Mouse (Mus musculus) inflammation-experienced regulatory T-cells, adult 6 months (primary cell): Measurements from ENCODE around the gene Hmx3. TPM values are rescaled to one million over a fixed set of nuclear protein-coding genes. Genes with fewer than 3 reads are reported as not detected.

Experiments used
- ATAC-seq: one replicate; pipeline ENCODE4 v1.8.0; 2017
- polyA plus RNA-seq, 3 experiments: library from polyadenylated mRNA; unstranded; fragments of 100-300 nt; shearing (Covaris generic); gene quantifications; one replicate each; pipeline ENCODE4 v1.2.1; 2017

The Hmx3 gene
- not detected for polyA plus RNA-seq

DNA sequence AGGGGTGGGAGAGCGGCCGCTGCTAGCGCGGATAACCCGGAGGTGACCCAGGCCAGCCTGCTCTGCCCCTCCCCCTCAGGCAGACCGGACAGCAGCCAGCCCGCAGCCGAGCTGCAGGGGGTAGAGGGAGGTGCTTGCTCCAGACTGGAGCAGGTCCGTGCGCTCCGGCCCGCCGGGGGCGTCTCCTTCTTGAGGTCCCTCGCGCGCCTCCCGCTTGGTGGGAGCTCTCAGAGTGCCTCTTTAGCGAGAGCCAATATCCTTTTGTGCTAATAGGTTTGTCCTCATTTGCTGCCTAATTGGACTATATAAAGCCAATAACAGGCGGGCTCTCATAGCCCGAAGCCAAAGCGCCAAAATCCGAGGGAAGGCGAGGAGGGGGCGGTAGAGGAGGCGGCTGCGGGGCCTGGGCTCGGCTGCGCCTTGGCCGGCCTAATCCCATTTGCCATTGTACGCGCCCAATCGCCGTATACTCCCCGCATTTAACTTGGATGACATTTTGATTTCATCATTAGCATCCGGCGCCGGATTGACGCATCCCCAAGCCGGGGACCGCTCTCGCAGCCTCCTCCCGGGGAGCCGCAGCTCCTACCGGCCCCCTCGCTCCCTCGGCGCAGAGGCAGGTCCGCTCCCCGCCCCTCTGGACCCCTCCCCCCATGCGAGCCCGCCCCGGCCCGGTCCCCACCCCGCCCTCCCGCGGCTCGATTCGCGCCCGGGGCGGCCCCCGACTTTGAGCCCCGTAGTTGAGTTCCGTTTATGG is at the start of gene Hmx3:
Gene Hmx3, plus strand, starts transcription at position 753 of the 757 bp plus-strand sequence.
- ATAC-seq: peak; percentile 22

DNA sequence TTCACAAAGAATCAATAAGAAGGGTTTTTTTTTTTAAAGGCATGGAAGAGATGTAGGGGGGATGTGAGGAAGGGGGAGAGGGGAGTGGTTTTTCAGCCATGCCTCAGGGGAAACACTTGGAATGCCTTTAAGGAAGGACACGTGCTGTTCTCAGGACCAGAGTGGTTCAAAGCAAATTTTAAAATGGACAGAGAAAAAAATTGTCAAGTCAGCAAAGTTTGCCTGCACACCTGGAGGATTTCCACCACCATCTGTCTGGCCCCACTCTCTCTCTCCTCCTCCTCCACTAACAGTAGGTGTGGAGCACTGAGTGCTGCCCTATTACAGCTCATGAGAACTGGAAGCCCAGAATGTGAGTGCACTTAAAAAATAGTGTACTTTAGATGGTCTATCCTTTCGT is 38.9 kb upstream of the Hmx3 start:
- ATAC-seq: no peak

DNA sequence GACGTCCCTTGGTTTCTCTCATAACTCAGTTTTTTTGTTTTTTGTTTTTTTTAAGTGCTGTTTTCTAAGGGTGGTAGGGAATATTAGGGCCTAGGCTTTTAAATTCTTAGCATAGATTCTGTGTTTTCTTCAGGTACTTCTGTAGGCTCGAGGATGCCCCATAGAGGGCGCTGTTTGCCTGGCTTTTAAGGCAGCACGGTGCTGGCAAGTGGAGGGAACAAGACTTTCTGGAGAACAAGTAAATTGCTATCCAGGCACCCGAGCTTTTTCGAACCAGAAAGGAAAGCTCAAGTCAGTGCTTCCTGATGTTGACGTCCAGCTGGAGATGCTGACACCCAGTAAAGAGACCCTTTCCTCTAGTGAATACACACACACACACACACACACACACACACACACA is 2.7 kb upstream of the Hmx3 start:
- peak; percentile 61 for ATAC-seq

DNA sequence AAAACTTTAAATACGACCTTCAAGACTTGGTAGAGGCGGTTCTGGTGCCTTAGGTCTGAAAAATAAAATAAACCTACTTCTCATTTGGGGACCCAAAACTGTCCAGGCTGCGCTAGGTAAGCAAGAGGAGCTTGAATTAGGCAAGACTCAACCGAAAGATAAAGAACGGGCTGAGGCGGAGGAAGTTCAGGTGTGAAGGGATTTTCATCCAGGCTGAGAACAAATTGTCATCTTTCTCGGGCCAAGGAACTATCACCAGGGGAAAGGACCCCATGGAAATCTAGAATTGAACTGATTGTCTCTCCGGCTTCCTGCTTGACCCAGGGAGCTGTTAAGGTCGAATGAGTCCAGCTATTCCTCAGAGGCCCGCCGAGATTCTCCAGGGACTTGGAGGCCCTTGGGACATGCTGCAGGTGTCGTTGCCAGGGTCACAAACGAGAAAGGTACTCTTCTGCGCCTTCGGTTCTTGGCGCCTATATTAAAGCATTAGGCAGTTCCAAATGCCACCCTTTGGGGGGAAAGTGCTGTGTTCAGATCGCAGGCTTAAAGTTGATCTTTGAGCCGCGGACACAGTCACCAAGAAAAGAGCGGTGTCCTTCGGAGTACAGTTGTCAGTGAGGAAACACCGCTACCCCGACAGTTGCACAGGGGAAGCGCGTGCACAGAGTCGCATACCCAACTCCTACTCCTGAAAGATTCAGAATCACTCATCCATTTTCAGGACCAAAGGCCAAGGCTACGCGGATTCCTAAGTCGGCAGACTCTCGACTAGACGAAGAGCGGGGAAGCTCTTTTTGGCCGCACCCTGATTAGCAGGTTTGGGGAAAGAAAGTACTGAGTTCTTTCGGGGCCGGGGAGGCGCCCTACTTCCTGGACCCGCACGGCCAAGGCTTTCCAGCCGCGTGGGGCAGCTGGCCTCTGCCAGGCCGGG is 1.2 kb upstream of the Hmx3 start:
- no peak for ATAC-seq

DNA sequence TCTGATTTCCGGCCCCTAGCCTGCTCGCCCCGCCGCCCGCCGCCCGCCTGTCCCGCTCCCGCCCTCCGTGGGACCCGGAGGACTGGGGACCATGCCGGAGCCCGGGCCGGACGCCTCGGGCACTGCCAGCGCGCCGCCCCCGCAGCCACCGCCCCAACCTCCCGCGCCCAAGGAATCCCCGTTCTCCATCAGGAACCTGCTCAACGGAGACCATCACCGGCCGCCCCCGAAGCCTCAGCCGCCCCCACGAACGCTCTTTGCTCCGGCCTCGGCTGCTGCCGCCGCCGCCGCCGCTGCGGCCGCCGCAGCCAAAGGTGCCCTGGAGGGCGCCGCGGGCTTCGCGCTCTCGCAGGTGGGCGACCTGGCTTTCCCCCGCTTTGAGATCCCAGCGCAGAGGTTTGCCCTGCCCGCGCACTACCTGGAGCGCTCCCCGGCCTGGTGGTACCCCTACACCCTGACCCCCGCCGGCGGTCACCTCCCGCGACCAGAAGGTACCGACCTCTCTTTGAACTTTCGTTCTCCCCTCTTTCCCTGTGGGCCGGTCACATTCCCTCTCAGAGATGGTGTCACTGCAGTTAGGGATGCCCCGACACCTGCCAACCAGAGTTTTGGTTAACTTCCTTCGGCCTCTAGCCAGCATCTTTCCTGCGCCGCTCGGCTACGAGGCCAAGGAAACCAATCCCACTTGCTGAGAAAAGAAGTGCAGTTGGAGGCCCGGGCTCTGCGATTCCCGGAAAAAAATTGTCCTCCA is 380 bp downstream of the Hmx3 start:
- ATAC-seq: peak; percentile 27

DNA sequence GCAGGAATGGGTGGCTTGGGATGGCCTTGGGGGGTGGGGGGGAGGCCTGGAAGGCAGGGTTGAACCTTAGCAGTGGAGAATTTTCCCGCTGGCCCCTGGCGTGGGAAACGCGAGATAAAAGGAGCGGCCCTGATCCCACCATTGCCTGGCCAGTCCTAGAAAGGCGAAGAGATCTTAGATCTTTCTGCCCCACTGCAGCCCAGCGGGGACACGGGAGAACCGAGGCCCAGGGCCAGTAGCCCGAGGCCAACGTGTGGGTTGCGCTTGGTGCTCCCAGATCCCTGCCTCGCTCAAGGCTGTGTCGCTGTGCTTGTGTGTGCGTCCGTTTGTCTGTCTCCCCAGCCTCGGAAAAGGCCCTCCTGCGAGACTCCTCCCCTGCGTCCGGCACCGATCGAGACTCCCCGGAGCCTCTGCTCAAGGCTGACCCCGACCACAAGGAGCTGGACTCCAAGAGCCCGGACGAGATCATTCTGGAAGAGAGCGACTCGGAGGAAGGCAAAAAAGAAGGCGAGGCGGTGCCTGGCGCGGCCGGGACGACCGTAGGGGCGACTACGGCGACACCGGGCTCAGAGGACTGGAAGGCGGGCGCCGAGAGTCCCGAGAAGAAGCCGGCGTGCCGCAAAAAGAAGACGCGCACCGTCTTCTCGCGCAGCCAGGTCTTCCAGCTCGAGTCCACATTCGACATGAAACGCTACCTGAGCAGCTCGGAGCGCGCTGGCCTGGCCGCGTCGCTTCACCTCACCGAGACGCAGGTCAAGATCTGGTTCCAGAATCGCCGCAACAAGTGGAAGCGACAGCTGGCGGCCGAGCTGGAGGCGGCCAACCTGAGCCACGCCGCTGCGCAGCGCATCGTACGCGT is 1.2 kb downstream of the Hmx3 start:
- ATAC-seq: no peak

DNA sequence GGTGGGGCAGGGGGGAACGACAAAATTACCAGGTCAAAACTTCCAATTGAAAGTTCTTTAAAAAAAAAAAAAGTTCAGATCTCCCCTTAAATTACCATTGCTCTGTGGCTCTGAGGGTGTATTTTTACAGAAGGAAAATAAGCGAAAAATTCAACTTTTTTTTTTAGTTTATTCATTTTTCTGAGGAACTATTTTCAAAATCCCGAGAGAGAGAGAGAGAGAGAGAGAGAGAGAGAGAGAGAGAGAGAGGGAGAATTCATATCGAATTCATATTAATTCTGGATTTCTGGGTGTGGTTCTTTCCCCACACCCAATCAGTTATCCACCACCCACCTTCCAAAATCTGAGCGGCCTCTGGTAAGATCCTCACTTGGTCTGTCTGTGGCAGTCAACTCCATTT is 2.2 kb downstream of the Hmx3 start:
- ATAC-seq: no peak

DNA sequence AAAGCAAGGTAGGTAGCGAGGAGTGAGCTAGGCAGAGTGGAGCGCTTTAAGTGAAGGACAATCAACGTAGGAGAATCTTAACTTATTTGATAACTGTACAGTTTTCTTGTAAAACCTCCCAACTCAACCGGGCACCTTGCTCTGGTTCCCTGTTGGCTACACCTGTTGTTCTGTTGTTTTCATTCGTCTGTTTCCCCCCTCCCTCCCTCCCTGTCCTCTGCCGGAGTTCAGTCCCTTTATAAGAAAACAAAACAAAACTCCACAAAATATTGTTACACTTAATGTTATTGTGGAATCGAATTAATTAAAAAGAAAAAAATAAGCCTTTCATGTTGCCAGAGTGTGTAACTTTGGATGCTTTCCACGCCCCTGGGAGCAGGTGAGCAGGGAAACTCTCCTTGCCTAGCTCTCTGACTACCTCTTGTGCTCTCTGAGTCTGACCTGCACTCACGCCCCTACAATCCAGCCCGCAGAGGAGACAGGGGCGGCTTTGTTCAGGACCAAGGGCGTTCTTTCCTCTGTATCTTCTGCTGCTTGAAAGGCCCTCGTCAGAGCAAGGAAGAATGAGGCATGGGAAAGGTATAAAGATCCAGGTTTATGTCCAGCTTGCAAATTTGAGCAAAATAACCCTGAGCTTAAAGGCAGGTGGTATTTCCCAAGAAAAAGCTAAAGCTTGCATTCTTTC is 3.2 kb downstream of the Hmx3 start:
- ATAC-seq: no peak

DNA sequence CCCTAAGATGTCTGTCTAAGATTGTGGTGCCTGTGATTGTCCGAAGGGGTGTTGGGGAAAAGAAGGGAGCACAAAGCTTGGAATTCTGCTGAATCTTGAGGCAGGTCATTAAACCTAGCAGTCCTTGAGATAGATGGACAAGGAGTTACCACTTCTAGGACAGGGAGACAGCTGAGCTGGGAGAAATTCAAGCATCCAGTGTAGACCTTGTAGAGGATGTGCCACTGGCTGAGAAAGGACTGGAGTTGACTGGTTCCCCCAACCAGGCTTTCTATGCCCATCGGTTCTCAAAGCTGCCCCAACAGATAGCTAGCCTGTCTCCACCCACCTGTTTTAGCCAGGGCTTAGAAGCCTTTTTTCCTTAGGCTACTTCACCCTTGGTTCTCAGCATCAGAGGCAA is 3.8 kb downstream of the Hmx3 start:
- ATAC-seq: no peak

DNA sequence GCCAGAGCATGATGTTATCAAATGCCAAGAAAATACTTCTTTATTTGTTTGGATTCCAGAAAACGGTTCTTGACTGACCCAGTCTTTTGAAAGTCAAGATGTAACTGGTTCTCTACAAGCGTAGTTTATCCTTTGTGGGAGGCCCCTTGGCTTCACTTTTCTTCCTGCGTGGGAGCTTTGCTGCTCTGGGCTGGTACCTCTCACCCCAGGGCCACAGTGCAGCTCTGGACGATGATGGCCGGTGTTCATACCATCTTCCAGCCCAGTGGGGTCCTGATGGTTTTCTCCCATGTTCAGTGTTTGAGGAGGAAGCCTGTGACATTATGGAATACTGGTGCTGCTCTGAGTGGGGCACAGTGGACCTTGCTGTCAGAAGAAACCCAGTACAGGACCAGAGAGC is 4.8 kb downstream of the Hmx3 start:
- no peak for ATAC-seq

DNA sequence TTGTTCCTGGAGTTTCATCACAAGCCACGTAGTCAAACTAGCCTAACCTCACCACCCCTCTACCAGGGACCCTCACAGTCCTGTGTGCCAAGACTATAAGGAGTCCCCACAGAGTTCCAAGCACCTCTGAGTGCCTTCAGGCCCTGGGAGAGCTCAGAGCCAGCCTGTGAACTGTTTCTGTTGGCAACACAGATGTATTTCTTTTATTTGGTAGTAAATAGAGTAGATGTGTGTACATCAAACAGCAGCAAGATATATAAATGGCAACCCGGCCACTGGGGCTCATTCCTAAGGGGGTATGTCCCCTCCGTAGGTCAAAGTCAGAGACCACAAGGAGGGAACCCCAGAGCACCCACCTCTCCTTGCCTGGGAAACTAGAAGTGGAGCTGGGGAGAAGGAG is 5.8 kb downstream of the Hmx3 start, which contains the start of gene Hmx2:
Gene Hmx2, plus strand, starts transcription at position 301 of the 400 bp plus-strand sequence.
- ATAC-seq: no peak

DNA sequence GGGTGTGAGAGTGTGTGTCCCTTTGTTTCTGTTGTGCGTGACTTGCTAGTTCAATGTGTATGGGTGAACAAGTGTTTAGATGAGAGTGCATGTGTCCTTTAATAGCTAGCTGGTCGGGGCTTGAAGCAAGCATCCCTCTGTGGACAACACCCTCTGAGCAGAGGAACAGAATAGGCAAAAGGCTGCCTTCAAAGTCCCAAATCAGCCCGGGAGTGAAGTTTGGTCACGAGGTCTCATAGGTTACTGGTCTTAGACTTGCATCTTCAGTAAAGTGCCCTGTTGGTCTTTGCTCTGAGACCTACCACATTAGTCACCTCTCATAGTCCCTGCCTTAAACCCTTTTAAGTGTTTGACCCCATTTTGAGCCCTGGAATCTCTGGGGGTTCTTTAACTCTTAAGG is 8.8 kb downstream of the Hmx3 start:
- no peak for ATAC-seq

DNA sequence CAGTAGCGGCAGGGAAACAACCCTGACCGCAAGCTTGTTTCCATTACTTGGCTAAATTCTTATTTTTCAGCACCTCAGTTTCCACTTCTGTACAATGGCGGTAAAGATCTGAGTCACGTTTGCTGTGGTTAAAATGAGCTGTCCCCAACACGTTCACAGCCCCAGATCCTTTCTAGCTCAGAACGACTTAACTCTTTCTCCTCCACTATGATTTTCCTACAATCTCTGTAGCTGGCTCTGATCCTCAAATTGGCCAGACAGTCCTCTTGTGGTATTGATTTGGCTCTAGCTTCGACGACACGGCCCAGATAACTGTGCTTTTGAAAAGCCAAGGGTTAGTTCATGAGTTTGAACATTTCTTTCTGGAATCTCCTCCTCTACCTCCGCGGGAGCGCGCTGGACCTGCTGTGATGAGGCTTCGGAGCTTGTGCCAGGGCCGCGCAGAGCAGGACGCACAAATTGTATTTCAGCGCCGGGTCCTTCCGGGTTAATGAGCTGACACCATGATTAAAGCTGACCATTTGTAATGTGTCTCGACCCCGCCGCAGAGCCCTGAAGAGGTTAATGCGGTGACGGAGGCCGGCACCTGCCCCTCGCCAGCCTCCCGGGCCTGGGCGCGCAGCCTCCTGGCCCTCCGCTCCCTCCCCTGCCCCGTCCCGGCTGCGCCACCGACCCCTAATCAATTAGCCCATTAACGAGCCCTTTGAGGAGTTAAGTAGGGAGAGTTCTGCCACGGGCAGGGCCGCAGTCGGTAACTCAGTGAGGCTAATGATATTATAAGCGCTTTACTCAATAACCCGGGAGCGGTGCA is 9.5 kb downstream of the Hmx3 start:
- ATAC-seq: no peak

DNA sequence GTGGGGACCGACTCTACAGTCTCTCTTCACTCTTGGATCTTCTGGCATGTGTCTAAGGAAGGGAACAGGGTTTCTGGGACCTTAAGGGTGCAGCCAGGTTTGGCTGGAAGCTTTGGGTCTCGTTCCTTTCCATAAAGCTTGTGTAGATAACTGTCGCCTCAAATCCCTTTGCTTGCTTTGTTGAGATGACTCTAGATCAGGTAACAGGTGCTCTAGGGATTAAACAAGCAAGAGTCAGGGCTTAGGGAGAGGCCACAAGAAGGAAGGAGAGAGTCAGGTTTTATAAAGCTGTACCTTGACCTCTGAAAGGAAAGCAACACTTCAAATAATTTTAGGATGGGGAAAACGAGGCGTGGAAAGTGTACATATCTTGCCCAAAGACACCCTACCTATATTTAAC is 10.1 kb downstream of the Hmx3 start:
- no peak for ATAC-seq

DNA sequence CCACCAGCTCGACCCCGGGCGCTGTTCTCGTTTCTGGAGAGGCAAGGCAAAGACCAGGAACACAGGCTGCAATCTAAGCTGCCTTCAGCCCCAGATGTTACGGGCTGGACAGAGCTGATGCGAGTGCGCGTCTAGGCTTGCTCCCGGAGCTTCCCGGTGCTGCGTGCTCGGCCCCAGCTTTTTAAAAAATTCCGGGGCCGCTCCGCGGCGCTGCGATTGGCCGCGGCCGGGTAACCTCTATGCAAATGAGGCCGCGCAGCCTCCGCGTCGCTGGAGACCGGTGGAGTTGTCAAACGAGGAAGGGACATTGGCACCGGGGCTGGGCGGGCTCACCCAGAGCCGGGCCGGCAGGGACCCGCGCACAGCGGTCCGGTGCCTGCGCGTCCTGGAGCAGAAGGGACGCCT is 11.1 kb downstream of the Hmx3 start:
- peak; percentile 39 for ATAC-seq

DNA sequence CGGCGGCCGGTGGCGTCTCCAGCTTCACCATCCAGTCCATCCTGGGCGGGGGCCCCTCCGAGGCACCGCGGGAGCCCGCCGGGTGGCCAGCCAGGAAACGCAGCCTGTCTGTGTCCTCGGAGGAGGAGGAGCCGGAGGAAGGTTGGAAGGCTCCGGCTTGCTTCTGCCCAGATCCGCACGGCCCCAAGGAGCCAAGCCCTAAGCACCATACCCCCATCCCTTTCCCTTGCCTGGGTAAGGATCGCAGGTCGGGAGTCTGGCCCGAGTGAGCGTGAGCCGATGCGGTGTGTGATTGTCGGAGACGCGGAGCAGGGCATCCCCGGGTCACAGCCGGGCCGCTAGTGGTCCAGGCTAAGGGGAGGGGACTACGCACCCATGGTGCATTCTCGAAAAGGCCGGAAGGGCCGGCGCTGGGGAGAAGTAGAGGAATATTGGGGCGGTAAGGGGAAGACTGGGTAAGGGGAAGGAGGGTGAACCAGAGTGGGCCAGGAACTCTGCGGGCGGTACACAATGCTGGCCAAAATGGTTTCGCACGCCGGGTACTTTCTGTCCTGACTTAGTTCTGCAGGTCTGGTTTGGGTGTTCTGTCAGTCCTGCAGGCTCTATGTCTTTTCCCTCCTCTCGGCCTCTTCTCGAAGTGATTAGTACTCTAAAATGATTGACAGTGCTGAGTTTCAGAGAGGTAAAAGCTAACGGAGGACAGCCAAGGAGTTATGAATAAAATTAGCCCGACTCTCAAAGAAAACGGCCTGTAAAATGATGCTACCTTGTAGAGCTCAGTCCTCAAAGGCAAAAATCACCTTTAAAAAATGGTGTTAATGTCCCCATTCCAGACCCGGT is 11.9 kb downstream of the Hmx3 start:
- ATAC-seq: no peak

DNA sequence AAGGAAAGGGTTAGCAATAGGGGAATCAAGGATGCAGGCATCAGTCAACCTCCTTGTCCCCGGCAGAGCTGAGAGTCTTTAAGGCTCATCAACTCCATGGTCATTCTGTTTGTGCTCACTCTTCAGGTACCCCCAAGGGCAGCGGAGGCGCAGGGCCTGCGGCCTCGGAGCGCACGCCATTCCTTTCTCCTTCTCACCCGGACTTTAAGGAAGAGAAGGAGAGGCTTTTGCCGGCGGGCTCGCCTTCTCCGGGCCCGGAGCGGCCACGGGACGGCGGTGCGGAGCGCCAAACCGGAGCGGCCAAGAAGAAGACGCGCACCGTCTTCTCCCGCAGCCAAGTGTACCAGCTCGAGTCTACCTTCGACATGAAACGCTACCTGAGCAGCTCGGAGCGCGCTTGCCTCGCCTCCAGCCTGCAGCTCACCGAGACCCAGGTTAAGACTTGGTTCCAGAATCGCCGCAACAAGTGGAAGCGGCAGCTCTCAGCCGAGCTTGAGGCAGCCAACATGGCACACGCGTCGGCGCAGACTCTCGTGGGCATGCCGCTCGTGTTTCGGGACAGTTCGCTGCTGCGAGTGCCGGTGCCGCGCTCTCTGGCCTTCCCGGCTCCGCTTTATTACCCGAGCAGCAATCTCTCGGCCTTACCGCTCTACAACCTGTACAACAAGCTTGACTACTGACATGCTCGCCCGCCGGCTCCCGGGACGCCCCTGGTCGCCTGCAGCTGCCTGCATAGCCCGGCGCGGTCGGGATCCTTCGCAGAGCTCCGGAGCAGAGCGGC is 12.8 kb downstream of the Hmx3 start:
- no peak for ATAC-seq

DNA sequence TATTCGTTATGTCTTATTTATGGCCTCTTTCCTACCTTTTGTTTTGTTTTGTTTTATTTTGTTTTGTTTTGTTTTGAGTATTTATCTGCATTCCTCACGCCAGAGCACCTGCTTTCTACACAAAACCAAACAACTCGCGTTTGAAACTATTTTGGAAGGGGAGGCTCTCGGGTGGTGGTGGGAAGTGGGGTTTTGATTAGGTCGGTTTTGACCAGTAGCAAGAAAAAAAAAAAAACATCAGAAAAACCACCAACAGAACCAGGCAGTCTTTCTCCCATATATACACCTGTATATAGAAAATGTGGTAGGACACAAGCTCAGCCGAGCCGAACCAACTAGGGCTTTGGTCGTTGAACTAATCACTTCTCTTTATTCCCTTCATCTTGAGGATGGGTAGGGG is 13.4 kb downstream of the Hmx3 start:
- no peak for ATAC-seq
